Mouse (Mus musculus) ES-CJ7 (cell line): Measurements from ENCODE around the gene Ssx2ip.

Source experiments
- DNase-seq: peaks from one replicate; pipeline ENCODE4 v3.0.0; 2011; ENCODE audit warnings: low read depth, low spot score

Ssx2ip gene

DNA sequence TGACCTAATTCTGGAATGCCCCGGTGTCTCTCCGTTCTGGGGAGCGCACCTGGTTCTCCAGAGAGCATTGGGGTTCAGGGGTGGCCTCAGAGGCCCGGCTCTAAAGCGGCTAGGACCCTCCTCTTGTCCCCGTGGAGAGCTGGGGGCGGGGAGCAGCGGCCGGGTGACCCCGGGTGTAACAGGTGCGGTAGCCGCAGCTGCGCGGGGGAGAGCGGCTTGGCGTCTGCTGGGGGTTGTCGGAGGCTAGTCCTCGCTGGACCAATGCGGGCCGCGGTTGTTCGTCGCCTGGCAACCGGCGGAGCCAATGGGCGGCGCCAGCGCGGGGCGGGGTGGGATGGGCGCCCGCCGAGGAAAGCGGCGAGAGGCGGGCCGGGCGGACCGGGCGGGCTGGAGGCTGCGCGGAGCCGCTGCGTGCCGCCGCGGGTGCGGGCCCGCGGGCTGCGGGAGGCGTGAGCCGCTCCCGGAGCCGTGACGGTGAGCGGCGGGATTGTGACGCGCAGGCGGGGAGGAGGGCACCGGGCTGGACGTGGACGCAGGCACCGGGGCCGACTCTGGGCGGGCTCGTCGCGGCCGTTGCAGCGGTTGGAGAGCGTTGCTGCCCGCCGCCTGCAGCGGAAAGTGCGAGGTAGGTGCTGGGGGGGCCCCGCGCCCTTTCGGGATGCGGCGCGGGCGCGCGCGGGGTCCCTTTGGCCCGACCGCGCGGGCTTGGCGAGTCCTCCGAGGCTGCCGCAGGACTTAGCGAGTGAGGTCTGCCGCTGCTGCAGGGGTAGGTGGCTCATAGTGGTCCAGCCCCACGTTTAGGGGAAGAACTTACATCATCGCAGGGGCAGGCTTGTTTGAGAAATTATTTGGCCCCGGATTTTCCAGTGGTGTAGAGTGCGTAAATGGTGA, at the start of gene Ssx2ip:
Gene Ssx2ip (plus strand): TSS at position 332 of the 891 bp plus-strand sequence.
- DNase-seq = peak; percentile 86

DNA sequence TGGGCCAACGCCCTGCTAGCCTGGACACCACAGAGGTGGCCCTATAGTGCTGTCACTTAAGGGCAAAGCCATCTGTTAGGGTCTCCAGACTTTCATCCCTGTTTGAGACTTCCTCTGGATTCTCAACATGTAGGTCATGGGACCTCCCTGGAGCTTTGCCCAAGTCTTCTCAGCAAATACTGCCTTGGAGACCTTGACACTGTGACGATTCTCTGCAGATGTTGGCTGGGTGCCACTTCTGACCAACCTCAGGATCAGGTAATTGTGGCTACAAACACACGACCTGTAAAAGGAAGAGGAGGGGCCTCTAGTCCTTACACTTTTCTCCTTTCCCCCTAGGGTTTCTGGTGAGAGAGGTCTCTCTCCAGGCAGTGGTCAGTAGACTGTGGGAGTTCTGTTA, 49.3 kb upstream of the Ssx2ip start:
- DNase-seq = no peak

DNA sequence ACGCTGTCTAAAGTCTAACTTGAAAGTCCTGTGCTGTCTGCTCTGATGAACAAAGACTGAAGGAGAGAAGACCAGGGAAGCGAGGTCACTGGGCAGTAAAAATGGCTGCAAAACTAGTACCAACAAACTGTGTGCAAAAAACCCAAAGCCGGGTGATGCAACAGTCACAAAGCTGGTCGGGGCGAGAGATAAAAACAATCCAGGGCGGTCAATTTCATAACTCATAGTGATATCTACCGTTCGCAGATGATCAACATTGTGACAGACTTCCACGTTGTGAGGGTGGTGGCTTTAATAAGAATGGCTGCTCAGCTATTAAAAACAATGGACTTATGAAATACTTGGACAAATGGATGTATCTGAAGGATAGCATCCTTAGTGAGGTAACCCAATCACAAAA, 39.0 kb upstream of the Ssx2ip start:
- DNase-seq = no peak

DNA sequence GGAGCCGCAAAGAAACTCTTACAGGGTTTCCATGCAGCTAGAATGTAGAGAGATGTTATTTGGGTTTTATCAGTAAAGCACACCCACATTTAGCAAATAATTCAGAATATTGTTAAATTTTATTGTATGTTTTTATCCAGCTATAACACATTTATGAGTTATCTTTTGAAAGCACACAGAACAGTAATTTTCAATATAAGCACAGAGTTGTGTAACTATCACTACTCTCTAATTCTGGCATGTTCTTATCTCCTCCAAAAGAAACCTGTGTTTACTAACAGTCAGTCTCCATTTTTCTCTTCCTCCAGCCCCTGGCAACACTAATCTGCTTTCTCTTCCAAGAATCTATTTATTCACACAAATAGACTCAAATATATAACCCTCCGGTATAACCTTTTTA, 37.4 kb upstream of the Ssx2ip start:
- DNase-seq = no peak

DNA sequence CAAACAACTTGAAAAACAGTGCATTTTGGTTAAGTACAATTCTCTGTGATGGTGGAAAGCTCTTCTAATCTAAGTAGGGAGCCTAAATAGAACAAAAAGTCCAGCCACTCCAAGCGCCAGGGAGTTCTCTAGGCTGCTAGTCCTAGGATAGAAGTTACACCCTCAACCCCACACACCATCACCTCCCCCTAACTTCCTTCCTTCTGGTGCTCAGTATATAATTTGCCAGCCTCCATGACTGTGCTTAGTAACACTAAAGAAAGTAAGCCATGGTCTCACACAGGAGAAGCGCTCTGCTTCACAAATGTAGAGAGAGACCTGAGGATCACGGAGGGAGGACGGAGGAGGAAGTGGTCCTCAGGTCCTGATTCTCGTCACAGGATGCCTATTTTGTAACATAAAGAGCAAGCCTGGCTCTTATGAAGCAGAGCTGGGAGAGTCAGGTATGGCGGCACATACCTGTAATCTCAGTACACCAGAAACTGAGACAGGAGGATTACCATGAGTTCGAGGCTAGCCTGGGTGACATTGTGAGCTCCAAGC, 33.8 kb upstream of the Ssx2ip start:
- DNase-seq = no peak

DNA sequence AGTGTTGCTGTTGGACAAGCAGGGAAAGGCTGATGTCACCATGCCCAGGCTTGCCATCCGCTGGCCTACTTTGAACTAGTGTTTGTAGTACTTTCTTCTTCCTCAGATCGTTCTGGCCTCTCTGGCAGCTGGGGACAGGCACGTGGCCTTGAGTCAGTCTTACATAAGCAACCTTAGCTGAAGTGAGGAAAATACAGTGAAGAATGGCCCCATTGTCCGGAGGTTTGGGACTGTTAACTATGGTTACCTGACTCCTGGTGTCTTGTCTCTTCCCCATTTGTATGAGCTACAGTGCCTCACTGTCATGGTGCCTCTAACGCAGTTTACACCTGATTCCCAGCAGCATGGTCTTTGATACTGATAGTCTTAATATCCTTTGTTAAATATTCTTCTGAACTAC, 33.2 kb upstream of the Ssx2ip start:
- no peak for DNase-seq

DNA sequence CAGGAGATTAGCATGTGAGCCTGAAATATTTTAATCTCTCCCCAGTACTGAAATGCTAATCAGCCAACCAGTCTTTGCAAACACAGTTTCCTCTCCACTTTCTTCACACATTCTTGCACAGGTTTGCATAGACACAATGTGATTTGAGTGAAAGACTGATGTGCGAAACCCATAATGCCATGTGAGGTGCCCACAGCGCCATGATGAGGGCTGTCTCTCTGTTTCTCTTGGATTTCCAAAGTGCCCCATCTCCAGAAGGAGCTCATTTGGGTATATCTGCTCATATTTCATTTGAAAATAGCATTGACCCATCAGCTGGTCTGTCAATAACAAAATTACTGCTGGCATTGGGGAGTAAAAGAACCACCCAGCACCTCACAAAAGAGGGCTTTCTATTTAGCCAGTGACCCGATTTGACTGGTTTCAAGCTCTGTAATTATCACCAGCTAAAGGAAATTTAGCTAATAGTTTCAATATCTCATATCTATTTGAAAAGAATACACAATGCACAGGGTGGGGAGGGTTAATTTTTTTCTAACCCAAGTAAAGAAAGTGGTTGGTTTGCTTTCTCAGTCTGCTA, 29.8 kb upstream of the Ssx2ip start:
- DNase-seq = no peak

DNA sequence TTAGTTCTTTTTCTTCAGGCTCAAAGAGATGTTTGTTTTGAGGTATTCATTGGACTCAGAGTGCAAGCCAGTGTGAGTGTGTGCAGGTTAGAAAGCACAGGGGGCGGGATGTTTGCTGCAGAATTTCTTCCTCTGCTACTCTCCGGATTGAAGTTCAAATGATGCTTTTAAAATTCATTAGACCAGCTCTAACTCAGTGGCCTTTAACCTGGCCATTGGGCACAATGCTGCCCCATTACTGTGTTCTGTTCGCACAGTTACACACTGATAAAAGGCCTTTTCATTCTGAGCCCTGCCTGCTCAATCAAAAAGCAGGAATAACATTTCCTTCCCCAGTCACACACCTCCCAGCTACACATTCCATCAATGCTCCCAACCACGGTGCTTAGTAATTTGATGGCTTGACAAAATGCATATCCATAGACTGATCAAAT, 29.2 kb upstream of the Ssx2ip start:
- no peak for DNase-seq

DNA sequence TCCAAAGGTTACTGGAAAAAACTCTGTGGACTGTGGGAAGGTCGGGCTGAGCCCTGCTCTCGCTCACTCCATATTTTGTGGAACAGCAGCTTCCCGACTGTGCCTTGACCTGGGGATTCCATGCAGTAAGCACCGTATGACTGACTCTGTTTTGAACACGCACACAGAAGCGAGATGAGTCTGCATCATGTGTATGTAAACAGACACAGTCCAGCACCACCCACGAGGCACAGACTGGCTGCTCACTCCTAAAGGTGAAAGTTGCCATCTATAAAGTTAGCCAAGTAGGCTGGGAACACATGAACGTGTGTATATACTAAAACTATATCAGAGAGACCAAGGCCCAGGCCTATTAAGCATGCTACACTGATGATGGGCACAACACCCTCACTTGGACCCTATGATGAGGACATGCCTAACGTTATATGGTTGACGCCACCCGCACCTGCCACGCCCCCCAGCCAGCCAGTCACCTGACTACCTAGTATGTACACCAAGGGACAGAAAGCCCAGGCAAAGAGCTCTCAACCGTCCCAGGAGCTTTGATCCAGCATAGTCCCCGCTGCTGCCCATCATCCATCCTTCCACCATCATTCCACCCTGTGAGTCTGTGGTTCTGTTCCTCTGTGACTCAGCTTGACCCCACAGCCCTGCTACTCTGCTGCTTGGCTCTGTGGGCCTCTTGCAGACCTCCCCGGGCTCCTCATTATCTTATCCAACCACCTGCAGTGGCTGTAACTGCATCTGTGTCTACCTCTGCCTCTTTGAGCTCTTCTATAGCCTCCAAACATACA, 27.9 kb upstream of the Ssx2ip start:
- DNase-seq = no peak

DNA sequence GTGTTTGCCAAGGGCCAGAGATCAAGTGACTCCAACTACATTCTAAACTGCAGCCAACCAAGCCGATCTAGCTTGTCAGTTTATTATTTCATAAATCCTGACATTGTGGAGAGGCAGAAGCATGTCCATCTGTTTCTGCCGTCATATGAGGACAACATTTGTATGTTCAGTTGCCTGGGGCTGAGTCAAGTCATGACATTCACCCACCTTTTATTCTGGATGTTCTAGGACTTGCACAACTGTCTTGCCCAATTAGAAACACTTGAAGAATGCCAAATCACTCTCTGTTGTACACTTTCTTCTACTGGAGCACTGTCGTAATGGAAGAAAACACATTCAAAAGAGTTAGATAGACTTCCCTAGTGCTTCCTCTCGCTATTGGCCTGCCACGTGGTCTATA, 27.2 kb upstream of the Ssx2ip start:
- no peak for DNase-seq

DNA sequence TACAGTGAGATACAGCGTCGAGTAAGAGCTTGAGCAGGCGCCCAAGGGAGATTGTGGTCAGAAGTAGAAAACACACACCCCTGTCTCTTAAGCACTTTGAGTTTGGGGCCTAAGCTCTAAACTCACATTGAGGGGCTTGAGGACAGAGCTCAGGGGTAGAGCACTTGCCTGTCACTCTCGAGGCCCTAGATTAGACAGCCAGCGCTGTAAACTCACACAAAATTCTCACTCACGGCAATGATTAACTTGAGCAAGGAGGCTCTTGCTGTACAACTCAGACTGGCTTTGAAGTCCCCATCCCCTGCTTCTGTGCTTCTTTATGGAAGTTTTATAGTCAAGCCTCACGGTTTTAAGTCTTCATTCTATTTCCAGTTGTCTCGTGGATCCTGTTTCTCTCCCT, 25.7 kb upstream of the Ssx2ip start:
- no peak for DNase-seq

DNA sequence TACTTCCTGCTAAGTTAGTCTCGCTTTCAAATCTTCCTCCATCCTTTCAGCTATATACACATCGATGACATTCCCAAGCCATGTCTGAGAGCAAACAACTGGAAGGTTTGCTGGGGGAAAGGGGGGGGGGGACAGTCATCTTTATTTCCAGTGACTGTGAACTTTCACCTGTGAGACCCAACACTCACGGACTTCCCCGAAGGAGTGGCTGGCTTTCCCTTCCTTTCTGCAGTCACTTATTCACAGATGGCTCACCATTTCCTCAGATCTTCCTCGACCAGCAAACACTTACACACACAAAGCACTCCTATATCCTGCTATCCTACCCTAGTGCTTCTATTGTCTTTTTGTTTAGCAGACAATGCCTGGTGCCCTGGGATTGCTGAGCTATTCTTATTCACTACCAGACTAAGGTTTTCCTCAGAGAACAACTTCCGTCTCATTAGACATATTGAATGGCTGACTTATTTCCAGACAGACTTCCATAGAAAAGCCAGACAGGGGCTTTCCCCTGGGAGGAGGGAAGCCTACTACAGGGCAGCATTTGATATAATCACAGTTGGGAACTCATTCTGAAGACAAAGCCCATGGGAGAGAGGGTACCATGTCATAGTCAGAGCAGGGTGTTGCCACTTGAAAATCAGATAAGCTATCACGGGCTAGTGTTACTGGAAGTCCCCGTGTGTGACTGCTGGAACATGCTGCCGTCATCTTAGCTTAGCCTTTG, 24.5 kb upstream of the Ssx2ip start:
- DNase-seq = peak; percentile 63

DNA sequence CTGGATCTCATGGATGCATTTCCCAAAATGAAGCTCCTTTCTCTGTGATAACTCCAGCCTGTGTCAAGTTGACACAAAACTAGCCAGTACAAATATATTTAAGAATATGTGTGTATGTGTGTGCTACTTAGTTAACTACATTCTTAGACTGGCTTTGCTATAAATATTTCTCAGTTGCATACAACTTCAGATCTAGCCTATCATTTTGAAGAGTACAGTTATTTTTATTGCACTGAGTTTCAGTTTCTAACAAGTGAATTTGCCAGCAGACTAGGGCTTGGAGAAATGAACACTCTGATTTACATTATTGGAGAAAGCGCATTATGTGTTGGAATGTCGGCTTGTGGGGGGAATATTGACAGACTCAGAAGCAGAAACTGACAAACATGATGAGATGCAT, 23.6 kb upstream of the Ssx2ip start:
- no peak for DNase-seq

DNA sequence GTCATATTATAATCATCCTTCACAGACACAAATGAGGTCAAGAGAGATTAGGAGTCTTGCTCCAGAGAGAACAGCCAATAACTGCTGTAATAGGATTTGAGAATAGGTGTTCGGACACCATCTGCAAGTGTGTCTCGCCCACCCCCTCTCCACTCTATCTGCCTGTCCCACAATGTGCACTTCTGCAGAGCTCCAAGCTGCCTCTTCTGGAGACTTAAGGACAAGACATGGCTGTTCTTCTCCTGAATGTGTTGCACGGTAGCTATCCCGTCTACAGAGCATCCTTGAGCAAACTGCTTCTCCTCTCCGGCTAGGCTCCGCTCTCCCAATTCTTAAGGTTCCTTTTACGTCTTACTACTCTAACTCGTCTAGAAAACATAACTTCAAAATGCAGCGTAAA, 23.0 kb upstream of the Ssx2ip start:
- DNase-seq = no peak

DNA sequence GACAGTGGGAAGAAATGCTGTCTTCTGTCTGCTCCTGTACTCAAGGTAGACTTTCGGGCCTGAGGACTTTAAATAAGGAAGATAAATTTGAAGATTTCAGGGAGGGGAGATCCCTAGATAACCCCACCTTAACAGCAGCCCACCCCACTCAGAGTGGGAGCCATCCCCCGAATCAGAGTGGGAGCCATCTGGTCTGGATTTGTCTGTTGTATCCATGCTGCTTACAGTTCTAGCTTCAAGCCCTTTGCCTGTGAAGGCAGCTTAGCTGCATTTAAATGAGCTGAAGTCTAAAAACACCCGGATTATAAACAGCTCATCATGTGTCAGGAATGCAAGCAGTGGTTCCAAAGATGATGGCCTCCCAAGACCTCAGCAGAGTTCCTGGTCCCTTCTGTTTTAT, 17.6 kb upstream of the Ssx2ip start:
- no peak for DNase-seq

DNA sequence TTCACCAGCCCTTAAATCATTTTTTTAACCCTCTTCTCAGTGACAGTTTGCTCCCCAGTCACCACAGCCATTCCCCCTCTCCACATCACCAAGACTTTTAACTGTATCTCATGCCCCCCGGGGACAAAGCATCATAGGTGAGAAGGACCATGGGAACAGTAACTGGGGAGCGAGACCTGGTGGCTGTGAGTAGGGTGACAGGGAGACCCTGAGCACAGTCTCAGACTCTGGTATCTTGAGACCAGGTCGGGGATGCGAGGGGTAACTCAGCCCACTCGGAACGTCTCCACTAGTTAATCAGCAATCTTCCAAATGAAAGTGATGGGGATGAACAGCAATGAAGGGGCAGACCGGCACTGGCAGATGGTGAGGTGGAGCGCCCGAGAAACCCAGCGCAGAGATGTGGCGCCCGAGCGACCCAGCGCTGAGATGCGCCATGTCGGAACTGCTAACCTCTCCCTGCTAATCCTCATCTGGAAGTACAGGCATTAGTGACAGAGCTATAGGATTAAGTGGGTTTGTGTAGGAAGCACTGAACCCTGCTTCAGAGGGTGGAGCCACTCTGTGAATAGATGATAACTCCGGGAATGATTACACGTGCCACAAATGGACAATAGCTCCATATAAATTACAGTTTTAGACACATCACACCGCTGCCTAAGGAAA, 11.7 kb upstream of the Ssx2ip start:
- DNase-seq = no peak

DNA sequence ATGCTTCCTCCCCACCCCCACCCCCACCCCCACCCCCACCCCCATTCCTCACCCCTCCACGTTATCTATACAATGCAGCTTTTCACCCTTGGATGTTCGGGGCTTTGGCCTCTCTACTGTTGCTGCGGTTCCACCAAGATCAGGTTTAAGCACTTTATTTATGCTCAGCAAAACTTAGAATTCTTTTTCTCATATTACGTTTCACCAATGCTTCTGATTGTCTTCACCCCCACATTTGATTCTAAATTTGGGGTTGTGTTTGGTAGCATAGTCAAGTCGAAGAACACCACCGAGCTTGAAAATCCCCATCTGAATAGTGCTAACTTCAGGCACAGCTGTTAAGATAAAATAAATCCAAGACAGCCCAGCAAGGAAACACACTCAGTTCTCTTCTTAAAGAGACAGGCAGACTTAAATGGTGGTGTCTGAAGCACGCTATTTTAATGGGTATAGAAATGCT, 10.8 kb upstream of the Ssx2ip start:
- no peak for DNase-seq

DNA sequence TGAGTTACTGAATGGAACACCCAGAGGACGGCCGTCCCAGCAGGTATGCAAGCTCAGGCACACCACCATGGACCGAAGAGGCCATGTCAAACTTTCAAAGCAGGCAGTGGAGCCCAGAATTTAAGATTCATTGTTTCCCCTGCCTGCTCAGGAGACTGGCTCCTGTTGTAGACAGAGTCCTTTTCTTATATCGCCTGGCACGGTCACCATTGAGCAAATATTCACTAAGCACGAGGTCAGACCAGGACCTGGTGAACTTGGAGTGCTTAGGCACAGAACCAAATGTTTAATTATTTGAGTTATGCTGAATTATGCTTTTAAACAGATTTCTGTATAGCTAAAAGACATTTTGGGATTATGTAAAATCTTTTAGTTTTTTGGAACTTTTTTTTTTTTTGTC, 8.2 kb upstream of the Ssx2ip start:
- no peak for DNase-seq

DNA sequence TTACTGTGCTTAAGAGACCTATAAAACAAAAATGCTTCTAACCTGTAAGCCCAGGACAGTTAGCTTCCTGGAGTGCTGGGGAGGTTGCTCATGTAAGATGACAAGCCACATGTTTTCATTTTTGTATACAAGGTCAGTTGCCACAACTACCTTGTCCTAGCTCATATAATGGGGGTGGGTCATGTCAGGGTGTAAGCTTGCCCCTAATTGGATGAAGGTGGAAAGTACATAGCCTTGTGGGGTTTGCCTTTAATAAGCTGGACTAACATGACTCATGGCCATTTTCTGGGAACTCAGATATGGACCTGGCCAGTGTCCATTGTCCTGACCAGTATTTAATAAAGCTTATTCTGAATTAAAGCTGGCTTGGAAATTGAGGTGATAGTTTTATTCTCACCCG, 7.5 kb upstream of the Ssx2ip start:
- DNase-seq = no peak

DNA sequence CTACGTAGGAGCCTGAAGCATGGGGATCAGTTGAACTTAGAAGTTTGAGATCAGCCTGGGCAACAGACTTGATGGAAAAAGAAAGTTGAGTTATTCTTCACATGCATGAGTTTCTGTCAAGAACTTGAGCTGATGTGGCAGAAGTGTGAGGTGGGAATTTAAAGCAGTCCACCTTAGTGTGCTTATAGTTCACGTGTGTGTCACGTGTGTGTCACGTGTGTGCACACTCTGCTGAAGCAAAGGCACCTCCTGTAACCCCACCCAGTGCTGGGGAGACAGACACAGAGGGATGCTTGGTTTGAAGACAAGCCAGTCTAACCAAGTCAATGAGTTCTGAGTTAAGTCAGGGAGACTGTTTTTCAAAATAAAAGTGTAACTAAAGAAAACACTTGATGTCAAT, 6.6 kb upstream of the Ssx2ip start:
- DNase-seq = no peak

DNA sequence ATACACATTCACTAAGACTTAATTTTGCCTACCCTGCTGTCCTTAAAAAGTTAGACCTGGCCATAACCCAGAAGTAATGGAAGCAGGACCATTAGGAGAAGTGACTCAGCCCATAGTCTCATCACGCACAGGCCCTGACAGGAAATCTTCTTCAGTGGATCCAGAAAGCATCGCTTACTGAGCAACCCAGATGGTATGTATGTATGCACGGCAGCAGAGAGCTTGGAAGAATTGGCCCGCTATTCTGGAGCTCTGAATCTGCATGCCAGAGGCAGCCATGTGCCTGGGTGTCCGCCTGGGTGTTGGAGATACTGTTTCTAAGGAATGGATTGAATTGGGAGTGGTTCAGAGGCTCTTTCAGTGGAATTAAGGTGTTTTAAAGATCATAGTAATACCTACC, 5.2 kb upstream of the Ssx2ip start:
- DNase-seq = no peak
